Mouse (Mus musculus) C2C12 (cell line): ENCODE data around the gene Pex11g. TPM values are rescaled to one million over a fixed set of nuclear protein-coding genes. Genes with fewer than 3 reads are reported as not detected.

Experiments
- H3K27me3 ChIP-seq: one replicate; pipeline ENCODE4 v1.6.1; 2011; ENCODE audit not compliant: control insufficient read depth, insufficient read depth, insufficient read length
- H3K36me3 ChIP-seq: one replicate; pipeline ENCODE4 v1.6.1; 2011; ENCODE audit not compliant: control insufficient read depth, insufficient read depth
- H3K4me3 ChIP-seq: one replicate; pipeline ENCODE4 v1.5.1; 2011; ENCODE audit warnings: mild to moderate bottlenecking, control low read depth; ENCODE audit not compliant: poor library complexity, insufficient read depth, severe bottlenecking
- H3K79me2 ChIP-seq: one replicate; pipeline ENCODE4 v1.6.1; 2011; ENCODE audit not compliant: control insufficient read depth, insufficient read depth
- H3K79me3 ChIP-seq: one replicate; pipeline ENCODE4 v1.6.1; 2011; ENCODE audit warnings: low read depth, control low read depth
- H3ac ChIP-seq: one replicate; pipeline ENCODE3; 2011; ENCODE audit warnings: low read depth; ENCODE audit not compliant: control insufficient read depth, insufficient read length
- CEBPB ChIP-seq: IDR thresholded peaks from one replicate; pipeline ENCODE4 v1.6.1; 2011; ENCODE audit warnings: low read depth, mild to moderate bottlenecking, control low read depth, moderate library complexity
- CTCF ChIP-seq: IDR thresholded peaks from one replicate; pipeline ENCODE4 v1.5.1; 2011; ENCODE audit not compliant: control insufficient read depth, insufficient read depth, insufficient read length
- FOSL1 ChIP-seq: IDR thresholded peaks from one replicate; pipeline ENCODE4 v1.8.0; 2011; ENCODE audit warnings: mild to moderate bottlenecking, low read length; ENCODE audit not compliant: poor library complexity, insufficient read depth, severe bottlenecking
- MAX ChIP-seq: IDR thresholded peaks from one replicate; pipeline ENCODE4 v1.6.1; 2011; ENCODE audit warnings: mild to moderate bottlenecking, control low read depth
- MYOD1 ChIP-seq: IDR thresholded peaks from one replicate; pipeline ENCODE4 v1.6.1; 2011; ENCODE audit warnings: low read depth; ENCODE audit not compliant: control insufficient read depth, insufficient read length
- MYOG ChIP-seq: IDR thresholded peaks from one replicate; pipeline ENCODE4 v1.6.1; 2011; ENCODE audit not compliant: control insufficient read depth, insufficient read length; ENCODE audit errors: extremely low read depth
- USF1 ChIP-seq: IDR thresholded peaks from one replicate; pipeline ENCODE4 v1.6.1; 2011; ENCODE audit warnings: low read depth, mild to moderate bottlenecking, control low read depth, moderate library complexity
- polyA plus RNA-seq: library from polyadenylated mRNA; unstranded; fragments of >200 nt; fragmentation: generic; extraction: Trizol; gene quantifications from one replicate; pipeline ENCODE4 v1.2.1, GENCODE M21; 2012; ENCODE audit warnings: missing spikeins

The Pex11g gene
- polyA plus RNA-seq, 1 experiment, result 1.5 TPM

DNA sequence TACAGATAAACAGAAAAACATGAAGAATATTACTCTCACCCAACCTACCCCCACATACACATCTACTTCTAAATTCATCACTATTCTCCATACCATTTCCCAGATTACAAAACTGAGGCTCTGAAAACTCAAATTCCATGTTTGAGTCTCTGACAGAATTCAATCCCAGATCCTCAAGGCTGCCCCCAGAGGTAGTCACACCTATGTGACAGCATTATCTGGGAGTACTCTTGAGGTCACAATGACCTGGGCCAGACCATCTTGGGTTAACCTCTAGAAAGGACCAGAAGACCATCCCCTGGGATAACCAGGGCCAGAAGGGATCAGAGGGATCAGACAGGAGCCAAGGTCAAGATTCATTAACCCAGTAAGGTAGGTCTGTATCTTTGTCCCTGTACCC lies 3.1 kb upstream of the Pex11g start, which contains the start of gene Tex45:
Gene Tex45 (plus strand): TSS at position 301 of the 400 bp plus-strand sequence.
- no peak for TF ChIP-seq FOSL1
- H3K27me3 ChIP-seq, result no peaks in the 10 kb centered on the region
- no peak within 1 kb of the TSS for H3K4me3 ChIP-seq
- H3K36me3 ChIP-seq, result no peaks in the 10 kb centered on the region
- no peak within 1 kb of the TSS for H3ac ChIP-seq
- H3K79me2 ChIP-seq, result no peaks in the 10 kb centered on the region
- no peaks in the 10 kb centered on the region for H3K79me3 ChIP-seq

DNA sequence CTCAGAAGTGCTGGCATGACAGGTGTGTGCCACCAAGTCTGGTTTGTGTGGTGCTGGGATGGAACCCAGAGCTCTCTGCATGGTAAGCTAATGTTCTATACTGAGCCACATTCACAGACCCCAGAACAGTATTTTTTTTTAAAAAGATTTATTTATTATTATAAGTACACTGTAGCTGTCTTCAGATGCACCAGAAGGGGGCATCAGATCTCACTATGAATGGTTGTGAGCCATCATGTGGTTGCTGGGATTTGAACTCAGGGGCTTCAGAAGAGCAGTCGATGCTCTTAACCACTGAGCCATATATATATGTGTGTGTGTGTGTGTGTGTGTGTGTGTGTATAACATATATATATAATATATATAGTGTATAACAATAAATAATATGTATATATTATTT lies 1.4 kb upstream of the Pex11g start:
- TF ChIP-seq MAX (no peak), USF1 (no peak), FOSL1 (no peak), MYOD1 (no peak), MYOG (no peak), CTCF (no peak), CEBPB (no peak)
- Histone ChIP-seq H3K4me3 (no peak overlapping the region), H3K79me3 (no peaks in the 10 kb centered on the region), H3K79me2 (no peaks in the 10 kb centered on the region), H3K36me3 (no peaks in the 10 kb centered on the region), H3ac (no peak overlapping the region), H3K27me3 (no peaks in the 10 kb centered on the region)

DNA sequence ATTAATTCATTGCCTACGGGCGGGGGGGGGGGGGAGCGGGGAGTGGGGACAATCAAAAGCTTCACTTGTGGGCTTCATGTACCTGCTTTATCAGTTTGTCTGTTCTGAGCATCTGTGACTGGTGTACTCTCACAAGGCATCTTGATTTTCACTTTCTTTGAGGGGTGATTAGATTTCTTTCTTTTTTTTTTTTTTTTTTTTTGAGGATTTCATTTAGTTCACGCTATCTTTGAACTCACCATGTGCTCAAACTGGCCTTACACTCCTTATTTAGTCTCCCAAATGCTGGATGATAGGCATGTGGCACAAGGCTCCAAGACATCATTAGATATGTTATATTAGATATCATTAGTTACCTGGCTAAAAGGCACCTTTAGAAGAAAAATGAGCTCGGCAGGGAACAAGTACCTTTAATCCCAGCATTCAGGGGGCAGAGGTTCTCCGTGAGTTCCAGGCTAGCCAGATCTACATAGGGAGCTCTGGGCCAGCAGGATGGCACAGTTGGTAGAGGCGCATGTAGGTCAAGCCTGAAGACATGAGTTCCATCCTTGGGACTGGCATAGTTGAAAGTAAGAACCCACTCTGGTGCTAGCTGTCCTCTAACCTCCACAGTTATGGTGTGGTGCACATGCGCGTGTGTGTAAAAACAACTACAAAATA lies 536 bp upstream of the Pex11g start:
- Histone ChIP-seq H3K36me3 (no peaks in the 10 kb centered on the region), H3K27me3 (no peaks in the 10 kb centered on the region), H3ac (no peak overlapping the region), H3K4me3 (peak overlapping the region; percentile 21), H3K79me2 (no peaks in the 10 kb centered on the region), H3K79me3 (no peaks in the 10 kb centered on the region)
- TF ChIP-seq MAX, result no peak
- no peak for TF ChIP-seq MYOG
- no peak for TF ChIP-seq MYOD1
- TF ChIP-seq USF1, result no peak
- no peak for TF ChIP-seq CEBPB
- no peak for TF ChIP-seq CTCF
- no peak for TF ChIP-seq FOSL1

DNA sequence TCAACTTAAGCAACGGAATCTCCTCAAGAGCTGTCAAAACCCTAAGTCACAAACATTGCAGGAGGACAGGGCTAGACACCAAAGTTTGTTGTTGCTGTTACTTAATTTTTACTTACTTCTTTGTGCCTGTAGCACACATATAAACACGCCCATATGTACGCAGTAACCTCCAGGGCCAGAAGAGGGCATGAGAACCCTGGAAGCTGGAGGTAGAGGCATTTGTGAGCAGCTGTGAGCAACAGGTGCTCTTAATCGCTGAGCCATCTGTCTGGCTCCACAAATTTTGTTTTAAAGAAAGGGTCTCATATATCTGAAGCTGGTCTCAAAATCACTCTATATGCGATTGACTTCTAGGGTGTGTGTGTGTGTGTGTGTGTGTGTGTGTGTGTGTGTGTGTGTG lies 3.2 kb downstream of the Pex11g start:
- no peaks in the 10 kb centered on the region for H3K36me3 ChIP-seq
- no peaks in the 10 kb centered on the region for H3K79me2 ChIP-seq
- H3K79me3 ChIP-seq, result no peaks in the 10 kb centered on the region
- no peak overlapping the region for H3K4me3 ChIP-seq
- no peaks in the 10 kb centered on the region for H3K27me3 ChIP-seq
- TF ChIP-seq MAX, result no peak
- TF ChIP-seq FOSL1, result no peak
- TF ChIP-seq MYOD1, result peak; percentile 68
- no peak for TF ChIP-seq USF1
- no peak for TF ChIP-seq CEBPB
- no peak for TF ChIP-seq CTCF
- TF ChIP-seq MYOG, result no peak
- no peak overlapping the region for H3ac ChIP-seq

DNA sequence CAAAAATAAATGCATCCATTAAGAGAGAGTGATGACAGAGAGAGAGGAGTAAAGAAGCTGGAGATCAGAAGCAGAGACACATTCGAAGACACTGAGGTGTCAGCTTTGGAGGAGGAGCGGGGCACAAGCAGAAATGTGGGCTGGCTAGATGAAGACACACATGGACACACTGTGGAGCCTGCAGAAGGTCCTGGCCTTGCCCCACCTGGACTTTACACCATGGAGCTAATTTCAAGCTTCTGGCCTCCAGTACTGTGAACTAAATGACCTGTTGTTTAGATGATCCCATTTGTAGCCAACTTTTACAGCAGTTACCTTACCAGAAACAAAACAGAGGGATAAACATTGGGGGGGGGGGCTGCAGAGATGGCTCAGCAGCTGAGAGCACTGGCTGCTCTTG lies 4.2 kb downstream of the Pex11g start:
- H3K79me2 ChIP-seq, result no peaks in the 10 kb centered on the region
- no peak for TF ChIP-seq CEBPB
- no peak for TF ChIP-seq USF1
- TF ChIP-seq MYOG, result no peak
- no peak for TF ChIP-seq MYOD1
- TF ChIP-seq FOSL1, result no peak
- no peak for TF ChIP-seq MAX
- TF ChIP-seq CTCF, result no peak
- H3ac ChIP-seq, result no peak overlapping the region

DNA sequence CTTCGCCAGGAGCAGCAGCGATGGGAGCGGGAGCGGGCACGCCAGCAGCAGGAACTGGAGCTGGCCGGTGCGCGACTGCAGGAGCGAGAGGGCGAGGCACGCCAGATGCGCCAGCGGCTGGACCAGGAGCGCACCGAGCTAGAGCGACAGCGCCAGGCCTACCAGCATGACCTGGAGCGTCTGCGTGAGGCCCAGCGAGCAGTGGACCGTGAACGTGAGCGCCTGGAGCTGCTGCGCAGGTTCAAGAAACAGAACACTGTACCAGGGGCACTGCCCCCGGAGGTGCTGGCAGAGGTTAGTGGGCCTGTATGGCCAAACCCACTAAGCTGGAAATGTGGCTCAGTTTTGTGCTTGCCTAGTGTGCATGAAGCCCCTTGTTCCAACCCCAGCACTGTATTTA lies 15.5 kb downstream of the Pex11g start:
- H3K27me3 ChIP-seq, result no peaks in the 10 kb centered on the region
- TF ChIP-seq MYOD1 (no peak), CEBPB (no peak), FOSL1 (no peak), CTCF (no peak), MAX (no peak), MYOG (no peak), USF1 (no peak)
- H3ac ChIP-seq, result no peak overlapping the region
- H3K36me3 ChIP-seq, result peaks cover 55% of the 10 kb centered on the region
- H3K79me2 ChIP-seq, result no peaks in the 10 kb centered on the region
- H3K79me3 ChIP-seq, result no peaks in the 10 kb centered on the region
- H3K4me3 ChIP-seq, result no peak overlapping the region

More for the DNA sequence above, 4.2 kb downstream of the Pex11g start:
- Histone ChIP-seq H3K4me3 (no peak overlapping the region), H3K36me3 (peaks cover 1% of the 10 kb centered on the region), H3K27me3 (no peaks in the 10 kb centered on the region), H3K79me3 (no peaks in the 10 kb centered on the region)
